Mouse (Mus musculus) liver, embryonic 14.5 days (tissue): Measurements from ENCODE around the gene Jmjd7. TPM values are rescaled to one million over a fixed set of nuclear protein-coding genes. Genes with fewer than 3 reads are reported as not detected.

ENCODE experiments used
- ATAC-seq: fragments of 200-750 bp; cut with Nextera tagmentation; 2 replicates; pipeline ENCODE4 v1.8.0; 2017; ENCODE audit warnings: moderate number of reproducible peaks, mild to moderate bottlenecking, moderate library complexity; ENCODE audit not compliant: insufficient read depth
- DNase-seq, 3 experiments: peaks; one replicate each; pipeline ENCODE4 v3.0.0-alpha.2; 2012 to 2013; ENCODE audit warnings: low read depth in 3 of 3, low spot score in 3 of 3
- H3K27ac ChIP-seq: fragments of 300-500 bp; sonication (generic); 2 replicates; pipeline ENCODE4 v1.5.1; 2014; ENCODE audit warnings: moderate library complexity, mild to moderate bottlenecking, control low read depth, inconsistent platforms
- H3K27me3 ChIP-seq: fragments of 300-500 bp; sonication (generic); 2 replicates; pipeline ENCODE4 v1.6.1; 2014; ENCODE audit warnings: mild to moderate bottlenecking, low read length, moderate library complexity; ENCODE audit not compliant: control insufficient read depth, insufficient read depth
- H3K36me3 ChIP-seq: fragments of 300-500 bp; sonication (generic); replicated peaks from 2 replicates; pipeline ENCODE4 v1.6.1; 2014; ENCODE audit warnings: low read depth; ENCODE audit not compliant: control insufficient read depth, insufficient read depth
- H3K4me1 ChIP-seq, 2 experiments: fragments of 200-500 bp in 1 of 2; fragments of 300-500 bp in 1 of 2; sonication (generic) in 1 of 2; replicated peaks; 2 replicates each; pipeline ENCODE4 v1.6.1; 2012 to 2014; ENCODE audit warnings: antibody characterized with exemption in 1 of 2, inconsistent platforms in 1 of 2, low read length in 1 of 2; ENCODE audit not compliant: control insufficient read depth in 2 of 2, insufficient read depth in 2 of 2
- H3K4me2 ChIP-seq: fragments of 300-500 bp; sonication (generic); 2 replicates; pipeline ENCODE4 v1.6.1; 2014; ENCODE audit warnings: low read depth, mild to moderate bottlenecking, control low read depth, moderate library complexity
- H3K4me3 ChIP-seq, 2 experiments: fragments of 200-500 bp in 1 of 2; fragments of 300-500 bp in 1 of 2; sonication (generic) in 1 of 2; 2 replicates each; pipeline ENCODE4 v1.5.1; 2012 to 2014; ENCODE audit warnings: low read depth in 2 of 2, low read length in 2 of 2, mild to moderate bottlenecking in 2 of 2, control low read depth in 1 of 2, inconsistent platforms in 1 of 2, moderate library complexity in 1 of 2; ENCODE audit not compliant: insufficient read depth in 1 of 2
- H3K9ac ChIP-seq: fragments of 300-500 bp; sonication (generic); replicated peaks from 2 replicates; pipeline ENCODE4 v1.6.1; 2014; ENCODE audit warnings: mild to moderate bottlenecking, control low read depth, moderate library complexity
- H3K9me3 ChIP-seq: fragments of 300-500 bp; sonication (generic); 2 replicates; pipeline ENCODE4 v1.6.1; 2016; ENCODE audit warnings: low read length, mixed read lengths; ENCODE audit not compliant: control insufficient read depth
- CTCF ChIP-seq: IDR thresholded peaks from 2 replicates; pipeline ENCODE4 v1.5.1; 2016; ENCODE audit warnings: antibody characterized with exemption, low read depth, control low read depth
- EP300 ChIP-seq: IDR thresholded peaks from 2 replicates; pipeline ENCODE4 v1.6.1; 2016; ENCODE audit warnings: antibody characterized with exemption, low read depth
- WGBS: fragments of 180-500 bp; shearing (Covaris S2); extraction: QIAGEN DNeasy Blood & Tissue Kit; methylation state at CpG from one replicate; pipeline ENCODE4 v1.1.7; 2014; ENCODE audit not compliant: insufficient replicate concordance; 5-methylcytosine and 5-hydroxymethylcytosine counted together
- polyA plus RNA-seq, 2 experiments: library from polyadenylated mRNA; depleted of rRNA in 1 of 2; stranded (reverse) in 1 of 2; unstranded in 1 of 2; fragments of >200 nt; fragmentation: Nextera tagmentation in 1 of 2; extraction: Ambion mirVana in 1 of 2; gene quantifications; 2 replicates each; pipeline versions ENCODE4 v1.2.1 to v1.2.3; 2012 to 2014

Jmjd7 gene
- polyA plus RNA-seq, 2 experiments = 4.7 to 5.0 TPM

GRCm38 (mm10) chr2:120024337-120024736 is 2.9 kb upstream of the Jmjd7 start:
- Histone ChIP-seq H3K9me3 (no peaks in the 10 kb centered on the region), H3K4me2 (no peak overlapping the region), H3K27me3 (no peaks in the 10 kb centered on the region), H3K4me3 (no peak overlapping the region), H3K36me3 (no peaks in the 10 kb centered on the region), H3K9ac (no peak overlapping the region), H3K4me1 (peaks cover 0 to 14% of the 10 kb centered on the region in 2 experiments), H3K27ac (no peak overlapping the region)
- TF ChIP-seq EP300 = no peak
- TF ChIP-seq CTCF = no peak
- WGBS = 65% methylated on average over 5 of the region's 5 CpGs
- DNase-seq (no peak), ATAC-seq (no peak)

GRCm38 (mm10) chr2:120027950-120028331 is 658 bp downstream of the Jmjd7 start:
- peak overlapping the region; percentile 64 for H3K27ac ChIP-seq
- H3K4me1 ChIP-seq = peaks cover 0 to 21% of the 10 kb centered on the region in 2 experiments
- H3K36me3 ChIP-seq = no peaks in the 10 kb centered on the region
- 45% methylated on average over 3 of the region's 3 CpGs for WGBS
- peak overlapping the region; percentile 96 for H3K4me2 ChIP-seq
- TF ChIP-seq CTCF = no peak
- TF ChIP-seq EP300 = no peak
- ATAC-seq = no peak
- no peaks in the 10 kb centered on the region for H3K9me3 ChIP-seq
- H3K9ac ChIP-seq = peak overlapping the region; percentile 84
- no peaks in the 10 kb centered on the region for H3K27me3 ChIP-seq
- H3K4me3 ChIP-seq = peak overlapping the region; percentile 79 to 89
- no peak for DNase-seq

GRCm38 (mm10) chr2:120030380-120030779 is 3.1 kb downstream of the Jmjd7 start:
- Histone ChIP-seq H3K27me3 (no peaks in the 10 kb centered on the region), H3K27ac (no peak overlapping the region), H3K36me3 (no peaks in the 10 kb centered on the region), H3K9me3 (no peaks in the 10 kb centered on the region), H3K9ac (no peak overlapping the region), H3K4me1 (peaks cover 0 to 21% of the 10 kb centered on the region in 2 experiments), H3K4me3 (no peak overlapping the region), H3K4me2 (no peak overlapping the region)
- ATAC-seq (peak; percentile 40), DNase-seq (no peak)
- 42% methylated on average over 8 of the region's 8 CpGs for WGBS
- TF ChIP-seq CTCF (no peak), EP300 (no peak)

- 77% methylated on average over 12 of the region's 12 CpGs for WGBS
- Histone ChIP-seq H3K27me3 (no peaks in the 10 kb centered on the region), H3K9ac (no peak within 1 kb of the TSS), H3K36me3 (no peaks in the 10 kb centered on the region), H3K4me2 (no peak within 1 kb of the TSS), H3K4me3 (no peak within 1 kb of the TSS), H3K4me1 (peaks cover 0 to 13% of the 10 kb centered on the region in 2 experiments), H3K9me3 (no peaks in the 10 kb centered on the region), H3K27ac (no peak within 1 kb of the TSS)
- ATAC-seq (no peak), DNase-seq (no peak)
- TF ChIP-seq CTCF = no peak
- TF ChIP-seq EP300 = no peak
Observed at GRCm38 (mm10) chr2:120032726-120033467, 5.6 kb downstream of the Jmjd7 start, which contains the start of gene Pla2g4b. Gene Pla2g4b, plus strand, starts transcription at chr2:120033417.

- ATAC-seq (no peak), DNase-seq (no peak)
- no peak overlapping the region for H3K4me3 ChIP-seq
- H3K36me3 ChIP-seq = no peaks in the 10 kb centered on the region
- H3K4me2 ChIP-seq = no peak overlapping the region
- no peaks in the 10 kb centered on the region for H3K9me3 ChIP-seq
- H3K27ac ChIP-seq = no peak overlapping the region
- 72% methylated on average over 5 of the region's 5 CpGs for WGBS
- no peak for TF ChIP-seq EP300
- no peak for TF ChIP-seq CTCF
- H3K4me1 ChIP-seq = peaks cover 0 to 8% of the 10 kb centered on the region in 2 experiments; a peak in 2 of 4 replicates
- H3K9ac ChIP-seq = no peak overlapping the region
- H3K27me3 ChIP-seq = no peaks in the 10 kb centered on the region
Observed at GRCm38 (mm10) chr2:120033726-120034125, 6.4 kb downstream of the Jmjd7 start.
